Mouse (Mus musculus) hindbrain, embryonic 12.5 days (tissue): ENCODE results near the gene Traf3ip3. TPM values are rescaled to one million over a fixed set of nuclear protein-coding genes. Genes with fewer than 3 reads are reported as not detected.

ENCODE experiments used
- ATAC-seq: fragments of 200-750 bp; cut with Nextera tagmentation; 2 replicates; pipeline ENCODE4 v1.8.0; 2017; ENCODE audit warnings: moderate TSS enrichment; ENCODE audit not compliant: low FRiP score
- H3K27ac ChIP-seq: fragments of 300-500 bp; sonication (generic); 2 replicates; pipeline ENCODE4 v1.5.1; 2016; ENCODE audit warnings: mild to moderate bottlenecking
- H3K27me3 ChIP-seq: fragments of 300-500 bp; sonication (generic); 2 replicates; pipeline ENCODE4 v1.6.1; 2016; ENCODE audit warnings: mild to moderate bottlenecking
- H3K36me3 ChIP-seq: fragments of 300-500 bp; sonication (generic); 2 replicates; pipeline ENCODE4 v1.6.1; 2016; ENCODE audit warnings: mild to moderate bottlenecking
- H3K4me1 ChIP-seq: fragments of 300-500 bp; sonication (generic); 2 replicates; pipeline ENCODE4 v1.6.1; 2016
- H3K4me2 ChIP-seq: fragments of 300-500 bp; sonication (generic); replicated peaks from 2 replicates; pipeline ENCODE4 v1.6.1; 2016; ENCODE audit warnings: mild to moderate bottlenecking
- H3K4me3 ChIP-seq: fragments of 300-500 bp; sonication (generic); 2 replicates; pipeline ENCODE4 v1.5.1; 2016; ENCODE audit warnings: mild to moderate bottlenecking
- H3K9ac ChIP-seq: fragments of 300-500 bp; sonication (generic); 2 replicates; pipeline ENCODE4 v1.6.1; 2016; ENCODE audit warnings: mild to moderate bottlenecking, moderate library complexity
- H3K9me3 ChIP-seq: fragments of 300-500 bp; sonication (generic); replicated peaks from 2 replicates; pipeline ENCODE4 v1.6.1; 2016; ENCODE audit warnings: mild to moderate bottlenecking
- WGBS: fragments of 180-500 bp; shearing (Covaris S2); methylation state at CpG from one replicate; pipeline ENCODE4 v1.1.7; 2016; 5-methylcytosine and 5-hydroxymethylcytosine counted together
- polyA plus RNA-seq: library from polyadenylated mRNA; unstranded; fragments of >200 nt; fragmentation: Nextera tagmentation; extraction: Ambion mirVana; gene quantifications from 2 replicates; pipeline ENCODE4 v1.2.1, GENCODE M21; 2016

Gene Traf3ip3
- polyA plus RNA-seq, 1 experiment from 2014 or later: 2.6 TPM

- 43% methylated on average over 7 of the region's 7 CpGs for WGBS
- Histone ChIP-seq H3K9me3 (no peaks in the 10 kb centered on the region), H3K27me3 (peaks cover 52% of the 10 kb centered on the region), H3K36me3 (no peaks in the 10 kb centered on the region), H3K27ac (no peak overlapping the region), H3K4me3 (no peak overlapping the region), H3K9ac (no peak overlapping the region), H3K4me1 (peaks cover 8% of the 10 kb centered on the region; the same call in 1 of the 2 replicates), H3K4me2 (no peak overlapping the region)
- ATAC-seq: no peak
These were observed 50.4 kb downstream of the Traf3ip3 start for GRCm38 (mm10) chr1:193151134-193151533.

- Histone ChIP-seq H3K36me3 (no peaks in the 10 kb centered on the region), H3K27me3 (peaks cover 35% of the 10 kb centered on the region), H3K4me1 (peaks cover 8% of the 10 kb centered on the region; the same call in 1 of the 2 replicates), H3K4me3 (no peak overlapping the region), H3K4me2 (no peak overlapping the region), H3K27ac (no peak overlapping the region), H3K9me3 (no peaks in the 10 kb centered on the region), H3K9ac (no peak overlapping the region)
- ATAC-seq: no peak
- 68% methylated on average over 3 of the region's 3 CpGs for WGBS
These were observed 52.3 kb downstream of the Traf3ip3 start for GRCm38 (mm10) chr1:193149231-193149630.

- no peaks in the 10 kb centered on the region for H3K4me1 ChIP-seq
- no peaks in the 10 kb centered on the region for H3K36me3 ChIP-seq
- H3K9me3 ChIP-seq: no peaks in the 10 kb centered on the region
- ATAC-seq: no peak
- H3K27me3 ChIP-seq: peaks cover 7% of the 10 kb centered on the region
- H3K4me3 ChIP-seq: no peak overlapping the region
- 89% methylated on average over 1 of the region's 1 CpGs for WGBS
- no peak overlapping the region for H3K27ac ChIP-seq
- H3K9ac ChIP-seq: no peak overlapping the region
- H3K4me2 ChIP-seq: no peak overlapping the region
These were observed 55.1 kb downstream of the Traf3ip3 start for GRCm38 (mm10) chr1:193146416-193146815.

- Histone ChIP-seq H3K9me3 (no peaks in the 10 kb centered on the region), H3K27me3 (no peaks in the 10 kb centered on the region; the same call in 1 of the 2 replicates), H3K4me1 (no peaks in the 10 kb centered on the region), H3K36me3 (no peaks in the 10 kb centered on the region), H3K4me3 (no peak overlapping the region), H3K4me2 (no peak overlapping the region), H3K27ac (no peak overlapping the region), H3K9ac (no peak overlapping the region)
- no peak for ATAC-seq
- WGBS: 77% methylated on average over 4 of the region's 4 CpGs
These were observed 56.4 kb downstream of the Traf3ip3 start for GRCm38 (mm10) chr1:193145101-193145500.

DNA sequence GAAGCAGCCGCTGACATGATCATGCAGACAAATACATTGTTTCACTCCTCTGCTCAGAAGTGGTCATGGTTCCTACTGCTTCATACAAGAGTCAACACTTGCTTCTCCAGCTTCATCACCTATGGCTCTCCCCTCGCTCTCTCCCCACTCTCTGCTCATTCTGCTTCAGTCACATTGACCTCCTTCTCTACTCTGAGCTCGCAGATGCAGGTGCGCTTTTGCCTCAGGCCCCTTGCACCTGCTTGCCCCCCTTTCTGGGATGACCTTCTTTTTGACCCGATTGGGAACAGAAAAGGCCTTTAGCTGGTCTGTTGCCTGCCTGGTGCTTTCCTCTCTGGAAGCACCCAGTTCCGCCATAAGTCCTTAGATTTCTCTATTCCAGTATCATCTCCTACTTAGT, 57.0 kb downstream of the Traf3ip3 start:
- WGBS: 88% methylated on average over 6 of the region's 6 CpGs

GRCm38 (mm10) chr1:193142517-193143062, 58.9 kb downstream of the Traf3ip3 start:
- Histone ChIP-seq H3K4me1 (0 out of 2 replicates have a peak, but pooled peaks cover 4% of the 10 kb centered on the region), H3K36me3 (no peaks in the 10 kb centered on the region), H3K9me3 (no peaks in the 10 kb centered on the region), H3K4me2 (no peak overlapping the region), H3K27ac (no peak overlapping the region), H3K4me3 (no peak overlapping the region), H3K27me3 (peaks cover 1% of the 10 kb centered on the region; the same call in 1 of the 2 replicates), H3K9ac (no peak overlapping the region)
- 86% methylated on average over 8 of the region's 8 CpGs for WGBS
- ATAC-seq: no peak

More for the DNA sequence above, 57.0 kb downstream of the Traf3ip3 start:
- Histone ChIP-seq H3K27me3 (no peaks in the 10 kb centered on the region; the same call in 1 of the 2 replicates), H3K4me3 (no peak overlapping the region), H3K9me3 (no peaks in the 10 kb centered on the region), H3K27ac (no peak overlapping the region), H3K9ac (no peak overlapping the region), H3K36me3 (no peaks in the 10 kb centered on the region), H3K4me2 (no peak overlapping the region), H3K4me1 (no peaks in the 10 kb centered on the region)
- no peak for ATAC-seq

- Histone ChIP-seq H3K4me3 (no peak overlapping the region), H3K27ac (no peak overlapping the region), H3K4me2 (no peak overlapping the region), H3K36me3 (no peaks in the 10 kb centered on the region), H3K4me1 (0 out of 2 replicates have a peak, but pooled peaks cover 4% of the 10 kb centered on the region), H3K9me3 (no peaks in the 10 kb centered on the region), H3K27me3 (peaks cover 6% of the 10 kb centered on the region; the same call in 1 of the 2 replicates), H3K9ac (no peak overlapping the region)
- ATAC-seq: no peak
- 80% methylated on average over 7 of the region's 7 CpGs for WGBS
These were observed 60.4 kb downstream of the Traf3ip3 start for GRCm38 (mm10) chr1:193141118-193141517.

DNA sequence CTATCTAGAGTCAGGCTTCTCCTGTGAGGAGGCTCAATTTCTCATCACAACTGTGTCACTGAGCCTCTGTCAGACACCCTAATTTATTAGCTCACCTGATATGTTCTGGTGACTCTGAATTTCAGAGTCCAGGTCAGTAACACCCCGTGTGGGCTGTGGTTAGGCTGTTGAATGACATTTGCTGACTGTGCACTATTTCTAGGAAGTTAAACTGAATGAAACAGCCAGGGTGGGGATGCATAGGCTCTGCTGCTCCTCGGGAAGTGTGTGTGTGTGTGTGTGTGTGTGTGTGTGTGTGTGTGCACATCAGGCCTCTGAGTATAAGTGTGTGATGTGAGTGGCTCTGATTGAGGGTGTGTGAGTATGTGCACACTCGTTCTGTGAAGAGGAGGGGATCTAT, 62.8 kb downstream of the Traf3ip3 start:
- H3K36me3 ChIP-seq: no peaks in the 10 kb centered on the region
- 0 out of 2 replicates have a peak, but pooled peaks cover 4% of the 10 kb centered on the region for H3K4me1 ChIP-seq
- no peak for ATAC-seq
- H3K27ac ChIP-seq: no peak overlapping the region
- H3K9ac ChIP-seq: no peak overlapping the region
- no peaks in the 10 kb centered on the region for H3K9me3 ChIP-seq
- H3K4me2 ChIP-seq: no peak overlapping the region
- H3K27me3 ChIP-seq: peaks cover 6% of the 10 kb centered on the region; the same call in 1 of the 2 replicates
- H3K4me3 ChIP-seq: no peak overlapping the region
- WGBS: 55% methylated on average over 3 of the region's 3 CpGs

- Histone ChIP-seq H3K27me3 (peaks cover 6% of the 10 kb centered on the region; the same call in 1 of the 2 replicates), H3K36me3 (no peaks in the 10 kb centered on the region), H3K4me2 (no peak overlapping the region), H3K27ac (no peak overlapping the region), H3K9me3 (no peaks in the 10 kb centered on the region), H3K4me3 (no peak overlapping the region), H3K4me1 (0 out of 2 replicates have a peak, but pooled peaks cover 4% of the 10 kb centered on the region), H3K9ac (no peak overlapping the region)
- no peak for ATAC-seq
- 45% methylated on average over 7 of the region's 7 CpGs for WGBS
These were observed 63.4 kb downstream of the Traf3ip3 start for GRCm38 (mm10) chr1:193138087-193138486.

DNA sequence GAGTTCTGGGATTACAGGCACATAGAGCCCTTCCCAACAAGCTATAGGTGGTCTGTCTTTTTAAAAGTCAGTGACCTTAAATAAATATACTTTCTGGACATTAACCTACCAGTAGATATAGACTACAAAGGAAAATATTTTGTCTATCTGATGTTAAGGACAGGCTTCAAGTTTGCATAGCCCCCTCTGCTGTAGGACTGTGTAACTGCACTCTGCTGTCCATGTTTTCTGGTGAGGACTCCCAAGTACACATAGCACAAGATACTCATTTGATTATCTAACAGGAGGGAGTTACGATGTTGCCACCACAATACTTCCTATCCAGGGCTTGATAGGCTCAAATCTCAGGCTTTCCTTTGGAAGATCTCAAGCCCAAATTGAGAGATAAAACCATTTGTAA, 67.8 kb downstream of the Traf3ip3 start:
- Histone ChIP-seq H3K36me3 (no peaks in the 10 kb centered on the region), H3K4me1 (peaks cover 11% of the 10 kb centered on the region), H3K27me3 (peaks cover 6% of the 10 kb centered on the region; the same call in 1 of the 2 replicates), H3K9ac (no peak overlapping the region), H3K27ac (no peak overlapping the region), H3K4me2 (no peak overlapping the region), H3K4me3 (no peak overlapping the region), H3K9me3 (no peaks in the 10 kb centered on the region)
- 87% methylated on average over 1 of the region's 1 CpGs for WGBS
- no peak for ATAC-seq

DNA sequence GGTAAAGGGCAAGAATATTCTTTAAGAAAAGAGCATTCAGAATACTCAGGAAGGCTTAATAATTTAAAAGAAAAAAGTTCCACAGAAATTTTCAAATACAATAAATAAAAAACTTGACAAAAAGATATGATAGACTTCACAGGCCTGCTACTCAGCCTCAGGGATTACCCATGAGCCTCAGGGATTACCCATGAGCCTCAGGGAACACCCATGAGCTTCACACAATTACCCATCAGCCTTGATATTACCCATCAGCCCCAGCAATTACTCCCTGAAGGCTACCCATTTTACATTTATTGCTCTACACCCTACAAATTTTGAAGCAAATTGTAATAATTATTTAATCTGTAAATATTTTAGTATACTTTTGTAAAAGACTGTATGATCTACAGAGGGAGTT, 69.1 kb downstream of the Traf3ip3 start:
- no peak for ATAC-seq
- H3K9ac ChIP-seq: no peak overlapping the region
- peaks cover 2% of the 10 kb centered on the region; the same call in 1 of the 2 replicates for H3K27me3 ChIP-seq
- no peaks in the 10 kb centered on the region for H3K9me3 ChIP-seq
- H3K4me1 ChIP-seq: peaks cover 12% of the 10 kb centered on the region
- H3K4me3 ChIP-seq: no peak overlapping the region
- H3K36me3 ChIP-seq: peaks cover 9% of the 10 kb centered on the region
- no peak overlapping the region for H3K4me2 ChIP-seq
- H3K27ac ChIP-seq: no peak overlapping the region

- Histone ChIP-seq H3K9ac (no peak overlapping the region), H3K4me2 (no peak overlapping the region), H3K4me3 (no peak overlapping the region), H3K36me3 (peaks cover 19% of the 10 kb centered on the region), H3K27ac (no peak overlapping the region), H3K27me3 (no peaks in the 10 kb centered on the region), H3K9me3 (no peaks in the 10 kb centered on the region), H3K4me1 (peaks cover 12% of the 10 kb centered on the region)
- no peak for ATAC-seq
- 85% methylated on average over 6 of the region's 6 CpGs for WGBS
These were observed 70.1 kb downstream of the Traf3ip3 start for GRCm38 (mm10) chr1:193131311-193131948.
